Mouse (Mus musculus) cortical plate, adult 2 months (tissue): ENCODE measurements around the gene Tmem40.

Source experiments
- CTCF ChIP-seq: fragments of 200-500 bp; IDR thresholded peaks from 2 replicates; pipeline ENCODE4 v1.5.1; 2011; ENCODE audit warnings: mild to moderate bottlenecking, control low read depth, low read length; ENCODE audit not compliant: insufficient read depth; ENCODE audit errors: extremely low read depth
- POLR2A ChIP-seq: fragments of 200-500 bp; IDR thresholded peaks from 2 replicates; pipeline ENCODE4 v1.6.1; 2011; ENCODE audit warnings: mild to moderate bottlenecking, low read length, control low read depth; ENCODE audit not compliant: insufficient read depth; ENCODE audit errors: extremely low read depth

- TF ChIP-seq POLR2A, result no peak
- no peak for TF ChIP-seq CTCF
Observed at GRCm38 (mm10) chr6:115773966-115774413, 11.8 kb upstream of the Tmem40 start.
